Mouse (Mus musculus): ENCODE data around the gene Gab1. TPM values are rescaled to one million over a fixed set of nuclear protein-coding genes. Genes with fewer than 3 reads are reported as not detected.

The Gab1 gene
- polyA plus RNA-seq, 1 experiment from 2014 or later = 15.5 TPM

DNA sequence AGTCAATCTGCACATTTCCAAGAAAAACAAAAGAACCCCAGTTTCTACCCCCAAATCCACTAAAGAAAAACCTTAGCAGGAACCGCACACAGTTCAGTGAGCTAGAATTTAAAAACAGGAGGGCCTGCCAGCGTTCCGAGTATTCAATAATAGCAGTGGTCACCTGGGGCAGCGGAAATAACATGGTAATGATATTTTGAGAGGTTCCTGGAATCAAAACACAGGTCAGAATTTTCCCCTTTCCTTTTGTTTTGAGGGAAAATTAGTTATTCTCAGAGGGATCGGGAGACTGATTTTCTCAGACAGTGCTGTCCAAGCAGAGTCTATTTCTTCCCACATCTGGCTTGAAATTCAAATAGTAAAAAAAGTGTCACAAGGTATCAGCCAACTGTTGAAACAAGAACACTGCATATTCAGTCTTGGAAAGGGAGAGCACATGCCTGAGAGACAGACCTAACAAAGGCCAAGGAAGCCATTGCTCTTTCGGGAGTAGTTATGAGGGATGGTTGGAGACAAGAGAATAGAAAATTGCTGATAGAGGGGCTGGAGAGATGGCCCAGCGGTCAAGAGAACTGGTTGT, 82.0 kb downstream of the Gab1 start:
- Histone ChIP-seq H3K9me3 (no peaks in the 10 kb centered on the region), H3K4me3 (replicated peaks) (no peak overlapping the region), H3K27ac (0 out of 2 replicates have a peak overlapping the region, but pooled peaks have one; percentile 28), H3K4me2 (no peak overlapping the region), H3K4me1 (0 out of 2 replicates have a peak, but pooled peaks cover 4% of the 10 kb centered on the region), H3K27me3 (replicated peaks) (no peaks in the 10 kb centered on the region), H3K36me3 (0 out of 2 replicates have a peak, but pooled peaks cover 3% of the 10 kb centered on the region), H3K9ac (no peak overlapping the region)
- 88% methylated on average over 7 of the region's 7 CpGs for WGBS
- ATAC-seq (ENCODE audit: insufficient read depth, low FRiP score, low read depth) = no peak

GRCm38 (mm10) chr8:80796070-80796469, 84.2 kb downstream of the Gab1 start:
- Histone ChIP-seq H3K9me3 (no peaks in the 10 kb centered on the region), H3K4me2 (no peak overlapping the region), H3K4me3 (replicated peaks) (no peak overlapping the region), H3K27ac (no peak overlapping the region), H3K9ac (no peak overlapping the region), H3K27me3 (replicated peaks) (no peaks in the 10 kb centered on the region), H3K36me3 (0 out of 2 replicates have a peak, but pooled peaks cover 3% of the 10 kb centered on the region), H3K4me1 (0 out of 2 replicates have a peak, but pooled peaks cover 4% of the 10 kb centered on the region)
- 52% methylated on average over 4 of the region's 4 CpGs for WGBS
- no peak for ATAC-seq (ENCODE audit: insufficient read depth, low FRiP score, low read depth)

DNA sequence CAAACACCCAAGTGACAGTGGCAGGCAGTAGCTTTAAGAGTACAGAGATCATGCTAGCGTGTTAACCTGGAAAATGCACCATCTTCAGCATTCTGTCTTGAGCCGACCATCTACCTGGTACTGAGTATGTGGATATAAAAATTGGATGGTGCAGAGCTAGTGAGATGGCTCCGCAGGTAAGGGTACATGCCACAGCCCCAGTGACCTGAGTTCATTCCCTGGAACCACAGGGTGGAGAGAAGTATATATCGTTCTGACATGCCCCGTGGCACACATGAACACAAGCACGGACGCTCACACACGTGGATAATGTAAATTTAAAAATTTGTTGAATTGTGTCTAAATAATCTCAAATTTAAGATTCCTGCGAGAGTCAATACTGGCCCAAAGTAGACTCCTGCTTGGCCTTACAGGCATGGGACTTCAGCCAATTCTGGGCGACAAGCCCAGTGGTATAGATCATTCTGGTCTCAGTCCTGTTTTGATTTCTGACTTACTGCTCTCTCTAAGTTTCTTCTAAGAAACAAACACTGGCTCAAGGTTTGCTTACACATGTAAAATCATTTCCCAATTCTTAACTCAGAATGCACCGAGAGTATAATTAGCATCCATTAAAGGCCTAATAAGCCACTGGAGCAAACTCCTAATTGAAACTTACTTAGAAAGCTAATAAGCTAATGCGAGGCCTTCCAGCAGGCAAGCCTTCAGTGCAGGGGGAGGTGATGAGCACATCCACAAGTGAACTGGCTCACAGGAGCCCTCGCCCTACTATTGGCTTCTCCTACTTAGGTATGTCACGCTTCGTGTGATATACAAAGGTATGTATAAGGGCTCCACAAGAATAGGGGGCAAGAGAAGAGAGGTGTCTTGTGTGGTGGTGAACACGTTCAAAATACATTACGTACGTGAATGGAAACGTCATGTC, 85.5 kb downstream of the Gab1 start:
- Histone ChIP-seq H3K36me3 (0 out of 2 replicates have a peak, but pooled peaks cover 4% of the 10 kb centered on the region), H3K4me3 (replicated peaks) (no peak overlapping the region), H3K27ac (no peak overlapping the region), H3K4me1 (0 out of 2 replicates have a peak, but pooled peaks cover 4% of the 10 kb centered on the region), H3K9me3 (no peaks in the 10 kb centered on the region), H3K9ac (no peak overlapping the region), H3K27me3 (replicated peaks) (no peaks in the 10 kb centered on the region), H3K4me2 (no peak overlapping the region)
- WGBS = 76% methylated on average over 19 of the region's 19 CpGs
- ATAC-seq (ENCODE audit: insufficient read depth, low FRiP score, low read depth) = no peak

- Histone ChIP-seq H3K9ac (no peak overlapping the region), H3K27ac (no peak overlapping the region), H3K4me3 (replicated peaks) (no peak overlapping the region), H3K4me2 (no peak overlapping the region), H3K27me3 (replicated peaks) (no peaks in the 10 kb centered on the region), H3K36me3 (0 out of 2 replicates have a peak, but pooled peaks cover 2% of the 10 kb centered on the region), H3K9me3 (no peaks in the 10 kb centered on the region), H3K4me1 (0 out of 2 replicates have a peak, but pooled peaks cover 4% of the 10 kb centered on the region)
- no peak for ATAC-seq (ENCODE audit: insufficient read depth, low FRiP score, low read depth)
- WGBS = 70% methylated on average over 11 of the region's 11 CpGs
Measured at GRCm38 (mm10) chr8:80793791-80794515, 86.4 kb downstream of the Gab1 start.

DNA sequence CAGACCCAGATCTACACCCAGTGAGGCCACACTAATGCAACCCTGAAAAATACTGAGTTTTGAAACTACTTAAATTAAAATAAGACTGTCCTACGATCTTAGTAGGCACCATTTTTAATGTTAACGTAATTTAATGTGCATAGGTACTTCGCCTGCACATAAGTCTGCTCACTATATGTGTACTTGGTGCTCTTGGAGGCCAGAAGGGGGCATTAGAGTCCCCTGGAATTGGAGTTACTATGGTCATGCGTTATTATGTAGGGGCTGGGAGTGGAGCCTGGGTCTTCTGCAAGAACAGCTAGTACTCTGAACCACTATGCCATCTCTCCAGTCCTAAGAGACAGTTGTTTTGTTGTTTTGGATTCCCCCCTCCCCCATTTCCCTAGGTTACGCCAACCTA, 88.1 kb downstream of the Gab1 start:
- Histone ChIP-seq H3K27ac (no peak overlapping the region), H3K4me1 (0 out of 2 replicates have a peak, but pooled peaks cover 4% of the 10 kb centered on the region), H3K4me2 (no peak overlapping the region), H3K4me3 (replicated peaks) (no peak overlapping the region), H3K9ac (no peak overlapping the region), H3K27me3 (replicated peaks) (no peaks in the 10 kb centered on the region), H3K9me3 (no peaks in the 10 kb centered on the region), H3K36me3 (peaks cover 13% of the 10 kb centered on the region)
- no peak for ATAC-seq (ENCODE audit: insufficient read depth, low FRiP score, low read depth)
- WGBS = 89% methylated on average over 5 of the region's 5 CpGs

- Histone ChIP-seq H3K4me3 (replicated peaks) (no peak overlapping the region), H3K9me3 (no peaks in the 10 kb centered on the region), H3K4me1 (no peaks in the 10 kb centered on the region), H3K27ac (no peak overlapping the region), H3K36me3 (peaks cover 22% of the 10 kb centered on the region), H3K9ac (no peak overlapping the region), H3K27me3 (replicated peaks) (no peaks in the 10 kb centered on the region), H3K4me2 (no peak overlapping the region)
- no peak for ATAC-seq (ENCODE audit: insufficient read depth, low FRiP score, low read depth)
- WGBS = 77% methylated on average over 6 of the region's 6 CpGs
Measured at GRCm38 (mm10) chr8:80789324-80789723, 91.0 kb downstream of the Gab1 start.

- Histone ChIP-seq H3K4me2 (no peak overlapping the region), H3K27ac (no peak overlapping the region), H3K9ac (no peak overlapping the region), H3K27me3 (replicated peaks) (no peaks in the 10 kb centered on the region), H3K9me3 (no peaks in the 10 kb centered on the region), H3K36me3 (peaks cover 35% of the 10 kb centered on the region), H3K4me1 (peaks cover 2% of the 10 kb centered on the region; the same call in 1 of the 2 replicates), H3K4me3 (replicated peaks) (no peak overlapping the region)
- WGBS = 90% methylated on average over 9 of the region's 9 CpGs
- ATAC-seq (ENCODE audit: insufficient read depth, low FRiP score, low read depth) = no peak
Measured at GRCm38 (mm10) chr8:80784559-80784958, 95.8 kb downstream of the Gab1 start.

DNA sequence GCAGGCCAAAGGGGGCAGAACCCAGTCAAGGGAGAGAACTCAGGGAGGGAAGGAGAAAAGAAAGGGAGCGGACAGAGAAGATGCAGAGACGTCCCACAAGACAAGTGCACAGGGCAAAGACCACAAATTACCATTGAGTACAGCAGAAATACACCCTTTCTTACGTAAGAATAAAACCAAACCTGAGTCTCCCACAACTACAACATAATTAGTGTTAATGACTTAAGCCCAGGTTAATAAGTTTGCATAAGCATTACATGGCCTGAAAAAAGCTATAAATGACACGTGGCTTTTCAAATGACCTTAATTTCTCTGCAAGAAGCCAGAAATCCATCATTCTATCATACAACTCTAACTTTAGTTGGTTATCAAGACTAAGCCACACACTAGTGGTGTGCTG, 97.0 kb downstream of the Gab1 start:
- Histone ChIP-seq H3K36me3 (peaks cover 30% of the 10 kb centered on the region), H3K9me3 (no peaks in the 10 kb centered on the region)

GRCm38 (mm10) chr8:80781338-80781737, 99.0 kb downstream of the Gab1 start:
- H3K9me3 ChIP-seq = no peaks in the 10 kb centered on the region
- peak; percentile 77; the same call in 1 of the 2 replicates for ATAC-seq (ENCODE audit: insufficient read depth, low FRiP score, low read depth)
- WGBS = 31% methylated on average over 10 of the region's 10 CpGs
- H3K4me3 ChIP-seq (replicated peaks) = no peak overlapping the region
- H3K9ac ChIP-seq = no peak overlapping the region
- peak overlapping the region; percentile 80 for H3K27ac ChIP-seq
- no peaks in the 10 kb centered on the region for H3K27me3 ChIP-seq (replicated peaks)
- no peak overlapping the region for H3K4me2 ChIP-seq
- H3K36me3 ChIP-seq = peaks cover 31% of the 10 kb centered on the region; the same call in 1 of the 2 replicates
- peaks cover 2% of the 10 kb centered on the region; the same call in 1 of the 2 replicates for H3K4me1 ChIP-seq

More for the DNA sequence above, 97.0 kb downstream of the Gab1 start:
- Histone ChIP-seq H3K9ac (no peak overlapping the region), H3K4me1 (peaks cover 2% of the 10 kb centered on the region; the same call in 1 of the 2 replicates), H3K27ac (no peak overlapping the region), H3K4me3 (replicated peaks) (no peak overlapping the region), H3K4me2 (no peak overlapping the region), H3K27me3 (replicated peaks) (no peaks in the 10 kb centered on the region)
- ATAC-seq (ENCODE audit: insufficient read depth, low FRiP score, low read depth) = no peak
- WGBS = 89% methylated on average over 4 of the region's 4 CpGs

DNA sequence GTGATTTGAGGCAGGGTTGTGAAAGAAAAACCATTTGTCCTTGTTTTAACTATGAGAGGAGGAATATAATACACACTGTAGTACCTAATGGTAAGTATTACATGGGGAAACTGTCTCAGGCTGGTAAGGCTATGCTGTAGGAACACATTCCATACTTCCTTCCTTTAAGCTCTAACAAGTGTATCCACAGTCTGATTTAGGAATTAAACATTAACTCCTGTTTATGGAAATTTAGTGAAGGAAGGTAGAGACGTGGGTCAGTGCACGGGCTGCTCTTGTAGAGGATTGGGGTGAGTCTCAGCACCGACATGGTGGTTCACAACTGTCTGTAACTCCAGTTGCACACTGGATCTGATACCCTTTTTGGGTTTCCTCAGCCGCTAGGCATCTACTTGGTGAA, 100.0 kb downstream of the Gab1 start:
- H3K36me3 ChIP-seq = peaks cover 31% of the 10 kb centered on the region; the same call in 1 of the 2 replicates
- 80% methylated on average over 4 of the region's 4 CpGs for WGBS
- peaks cover 2% of the 10 kb centered on the region; the same call in 1 of the 2 replicates for H3K4me1 ChIP-seq
- no peaks in the 10 kb centered on the region for H3K9me3 ChIP-seq
- no peak overlapping the region for H3K4me2 ChIP-seq
- H3K4me3 ChIP-seq (replicated peaks) = no peak overlapping the region
- H3K9ac ChIP-seq = no peak overlapping the region
- no peak for ATAC-seq (ENCODE audit: insufficient read depth, low FRiP score, low read depth)
- H3K27ac ChIP-seq = no peak overlapping the region
- no peaks in the 10 kb centered on the region for H3K27me3 ChIP-seq (replicated peaks)

GRCm38 (mm10) chr8:80776436-80776835, 103.9 kb downstream of the Gab1 start:
- no peak overlapping the region for H3K27ac ChIP-seq
- H3K27me3 ChIP-seq (replicated peaks) = no peaks in the 10 kb centered on the region
- no peak overlapping the region for H3K4me3 ChIP-seq (replicated peaks)
- 70% methylated on average over 8 of the region's 8 CpGs for WGBS
- H3K9ac ChIP-seq = no peak overlapping the region
- H3K36me3 ChIP-seq = peaks cover 24% of the 10 kb centered on the region
- H3K4me2 ChIP-seq = no peak overlapping the region
- H3K9me3 ChIP-seq = no peaks in the 10 kb centered on the region
- H3K4me1 ChIP-seq = no peaks in the 10 kb centered on the region
- ATAC-seq (ENCODE audit: insufficient read depth, low FRiP score, low read depth) = no peak

All from stomach, embryonic 15.5 days (tissue).